Mouse (Mus musculus) intestine, embryonic 15.5 days (tissue): ENCODE results near the gene Fbxl17. TPM values are rescaled to one million over a fixed set of nuclear protein-coding genes. Genes with fewer than 3 reads are reported as not detected.

Experiments
- ATAC-seq: fragments of 200-750 bp; cut with Nextera tagmentation; 2 replicates; pipeline ENCODE4 v1.8.0; 2017; ENCODE audit warnings: moderate TSS enrichment, moderate library complexity
- H3K27ac ChIP-seq: fragments of 300-500 bp; sonication (generic); 2 replicates; pipeline ENCODE4 v1.5.1; 2015; ENCODE audit warnings: mild to moderate bottlenecking, inconsistent platforms
- H3K27me3 ChIP-seq: fragments of 300-500 bp; sonication (generic); replicated peaks from 2 replicates; pipeline ENCODE4 v1.6.1; 2015; ENCODE audit warnings: inconsistent platforms
- H3K36me3 ChIP-seq: fragments of 300-500 bp; sonication (generic); 2 replicates; pipeline ENCODE4 v1.6.1; 2015; ENCODE audit warnings: inconsistent platforms
- H3K4me1 ChIP-seq: fragments of 300-500 bp; sonication (generic); replicated peaks from 2 replicates; pipeline ENCODE4 v1.6.1; 2015; ENCODE audit warnings: inconsistent platforms
- H3K4me2 ChIP-seq: fragments of 300-500 bp; sonication (generic); replicated peaks from 2 replicates; pipeline ENCODE4 v1.6.1; 2015; ENCODE audit warnings: mild to moderate bottlenecking, inconsistent platforms
- H3K4me3 ChIP-seq: fragments of 300-500 bp; sonication (generic); replicated peaks from 2 replicates; pipeline ENCODE4 v1.5.1; 2015; ENCODE audit warnings: inconsistent platforms
- H3K9ac ChIP-seq: fragments of 300-500 bp; sonication (generic); 2 replicates; pipeline ENCODE4 v1.6.1; 2015; ENCODE audit warnings: inconsistent platforms
- H3K9me3 ChIP-seq: fragments of 300-500 bp; sonication (generic); 2 replicates; pipeline ENCODE4 v1.6.1; 2016; ENCODE audit warnings: inconsistent platforms
- WGBS: fragments of 180-500 bp; shearing (Covaris S2); methylation state at CpG from one replicate; pipeline ENCODE4 v1.1.7; 2015; 5-methylcytosine and 5-hydroxymethylcytosine counted together
- polyA plus RNA-seq: library from polyadenylated mRNA; unstranded; fragments of >200 nt; fragmentation: Nextera tagmentation; extraction: Ambion mirVana; gene quantifications from 2 replicates; pipeline ENCODE4 v1.2.1, GENCODE M21; 2015

Fbxl17 gene
- polyA plus RNA-seq, 1 experiment from 2014 or later, result 4.4 TPM

- no peak overlapping the region for H3K9ac ChIP-seq
- no peaks in the 10 kb centered on the region for H3K27me3 ChIP-seq
- no peak overlapping the region for H3K4me3 ChIP-seq
- no peaks in the 10 kb centered on the region for H3K4me1 ChIP-seq
- ATAC-seq, result no peak
- 81% methylated on average over 4 of the region's 4 CpGs for WGBS
- no peak overlapping the region for H3K4me2 ChIP-seq
- no peaks in the 10 kb centered on the region for H3K36me3 ChIP-seq
- H3K27ac ChIP-seq, result no peak overlapping the region
- H3K9me3 ChIP-seq, result no peaks in the 10 kb centered on the region
Measured at GRCm38 (mm10) chr17:63390951-63391350, 108.9 kb downstream of the Fbxl17 start.

GRCm38 (mm10) chr17:63370977-63371376 is 128.8 kb downstream of the Fbxl17 start:
- no peaks in the 10 kb centered on the region for H3K4me1 ChIP-seq
- no peak for ATAC-seq
- H3K9me3 ChIP-seq, result no peaks in the 10 kb centered on the region
- WGBS, result 68% methylated on average over 3 of the region's 3 CpGs
- no peak overlapping the region for H3K4me3 ChIP-seq
- no peak overlapping the region for H3K9ac ChIP-seq
- no peak overlapping the region for H3K27ac ChIP-seq
- no peaks in the 10 kb centered on the region for H3K27me3 ChIP-seq
- H3K4me2 ChIP-seq, result no peak overlapping the region
- H3K36me3 ChIP-seq, result no peaks in the 10 kb centered on the region

GRCm38 (mm10) chr17:63369631-63370310 is 130.0 kb downstream of the Fbxl17 start:
- Histone ChIP-seq H3K36me3 (no peaks in the 10 kb centered on the region), H3K9me3 (no peaks in the 10 kb centered on the region), H3K4me2 (no peak overlapping the region), H3K27me3 (no peaks in the 10 kb centered on the region), H3K4me1 (no peaks in the 10 kb centered on the region), H3K27ac (no peak overlapping the region), H3K9ac (no peak overlapping the region), H3K4me3 (no peak overlapping the region)
- no peak for ATAC-seq
- 75% methylated on average over 8 of the region's 8 CpGs for WGBS

GRCm38 (mm10) chr17:63367476-63367875 is 132.3 kb downstream of the Fbxl17 start:
- Histone ChIP-seq H3K4me3 (no peak overlapping the region), H3K9me3 (no peaks in the 10 kb centered on the region), H3K36me3 (no peaks in the 10 kb centered on the region), H3K4me1 (no peaks in the 10 kb centered on the region), H3K9ac (no peak overlapping the region), H3K27me3 (no peaks in the 10 kb centered on the region), H3K27ac (no peak overlapping the region), H3K4me2 (no peak overlapping the region)
- no peak for ATAC-seq
- WGBS, result 83% methylated on average over 6 of the region's 6 CpGs

GRCm38 (mm10) chr17:63366045-63366444 is 133.8 kb downstream of the Fbxl17 start:
- Histone ChIP-seq H3K36me3 (no peaks in the 10 kb centered on the region), H3K4me3 (no peak overlapping the region), H3K27me3 (no peaks in the 10 kb centered on the region), H3K9me3 (no peaks in the 10 kb centered on the region), H3K4me1 (no peaks in the 10 kb centered on the region), H3K4me2 (no peak overlapping the region), H3K9ac (no peak overlapping the region), H3K27ac (no peak overlapping the region)
- WGBS, result 63% methylated on average over 11 of the region's 11 CpGs
- no peak for ATAC-seq

GRCm38 (mm10) chr17:63364605-63365004 is 135.2 kb downstream of the Fbxl17 start:
- ATAC-seq, result no peak
- no peaks in the 10 kb centered on the region for H3K27me3 ChIP-seq
- H3K36me3 ChIP-seq, result no peaks in the 10 kb centered on the region
- no peak overlapping the region for H3K4me2 ChIP-seq
- no peaks in the 10 kb centered on the region for H3K4me1 ChIP-seq
- H3K4me3 ChIP-seq, result no peak overlapping the region
- H3K9ac ChIP-seq, result no peak overlapping the region
- WGBS, result 91% methylated on average over 7 of the region's 7 CpGs
- no peaks in the 10 kb centered on the region for H3K9me3 ChIP-seq
- H3K27ac ChIP-seq, result no peak overlapping the region

- Histone ChIP-seq H3K9ac (no peak overlapping the region), H3K4me2 (no peak overlapping the region), H3K27me3 (no peaks in the 10 kb centered on the region), H3K4me3 (no peak overlapping the region), H3K27ac (no peak overlapping the region), H3K9me3 (no peaks in the 10 kb centered on the region), H3K4me1 (0 out of 2 replicates have a peak, but pooled peaks cover 3% of the 10 kb centered on the region), H3K36me3 (no peaks in the 10 kb centered on the region)
- ATAC-seq, result no peak
- 83% methylated on average over 3 of the region's 3 CpGs for WGBS
Measured at GRCm38 (mm10) chr17:63362196-63362595, 137.6 kb downstream of the Fbxl17 start.

- Histone ChIP-seq H3K9me3 (no peaks in the 10 kb centered on the region), H3K27ac (no peak overlapping the region), H3K4me3 (no peak overlapping the region), H3K9ac (no peak overlapping the region), H3K4me2 (no peak overlapping the region), H3K36me3 (no peaks in the 10 kb centered on the region), H3K4me1 (0 out of 2 replicates have a peak, but pooled peaks cover 3% of the 10 kb centered on the region), H3K27me3 (no peaks in the 10 kb centered on the region)
- no peak for ATAC-seq
- 92% methylated on average over 9 of the region's 9 CpGs for WGBS
Measured at GRCm38 (mm10) chr17:63361679-63362078, 138.1 kb downstream of the Fbxl17 start.

GRCm38 (mm10) chr17:63358837-63359236 is 141.0 kb downstream of the Fbxl17 start:
- Histone ChIP-seq H3K27ac (no peak overlapping the region), H3K9ac (no peak overlapping the region), H3K27me3 (no peaks in the 10 kb centered on the region), H3K4me1 (0 out of 2 replicates have a peak, but pooled peaks cover 3% of the 10 kb centered on the region), H3K4me3 (no peak overlapping the region), H3K4me2 (no peak overlapping the region), H3K36me3 (no peaks in the 10 kb centered on the region), H3K9me3 (no peaks in the 10 kb centered on the region)
- 62% methylated on average over 1 of the region's 1 CpGs for WGBS
- 0 out of 2 replicates have a peak, but pooled peaks have one; percentile 59 for ATAC-seq

GRCm38 (mm10) chr17:63356202-63356601 is 143.6 kb downstream of the Fbxl17 start:
- no peak overlapping the region for H3K27ac ChIP-seq
- no peaks in the 10 kb centered on the region for H3K9me3 ChIP-seq
- no peak overlapping the region for H3K4me3 ChIP-seq
- no peaks in the 10 kb centered on the region for H3K27me3 ChIP-seq
- H3K36me3 ChIP-seq, result no peaks in the 10 kb centered on the region
- no peak overlapping the region for H3K4me2 ChIP-seq
- 83% methylated on average over 3 of the region's 3 CpGs for WGBS
- 0 out of 2 replicates have a peak, but pooled peaks cover 3% of the 10 kb centered on the region for H3K4me1 ChIP-seq
- no peak overlapping the region for H3K9ac ChIP-seq
- no peak for ATAC-seq

GRCm38 (mm10) chr17:63352634-63353195 is 147.1 kb downstream of the Fbxl17 start:
- H3K9ac ChIP-seq, result no peak overlapping the region
- 89% methylated on average over 6 of the region's 6 CpGs for WGBS
- H3K36me3 ChIP-seq, result no peaks in the 10 kb centered on the region
- H3K27me3 ChIP-seq, result no peaks in the 10 kb centered on the region
- ATAC-seq, result no peak
- no peaks in the 10 kb centered on the region for H3K9me3 ChIP-seq
- 0 out of 2 replicates have a peak, but pooled peaks cover 2% of the 10 kb centered on the region for H3K4me1 ChIP-seq
- H3K4me3 ChIP-seq, result no peak overlapping the region
- H3K4me2 ChIP-seq, result no peak overlapping the region
- H3K27ac ChIP-seq, result no peak overlapping the region

- H3K9ac ChIP-seq, result no peak overlapping the region
- H3K4me2 ChIP-seq, result no peak overlapping the region
- no peak overlapping the region for H3K27ac ChIP-seq
- no peaks in the 10 kb centered on the region for H3K36me3 ChIP-seq
- H3K4me1 ChIP-seq, result 0 out of 2 replicates have a peak, but pooled peaks cover 2% of the 10 kb centered on the region
- no peak overlapping the region for H3K4me3 ChIP-seq
- H3K9me3 ChIP-seq, result no peaks in the 10 kb centered on the region
- ATAC-seq, result no peak
- WGBS, result 65% methylated on average over 2 of the region's 2 CpGs
- H3K27me3 ChIP-seq, result no peaks in the 10 kb centered on the region
Measured at GRCm38 (mm10) chr17:63351682-63352081, 148.1 kb downstream of the Fbxl17 start.
